ENCODE assay signal across 1 mouse cellular context in genomic region chr11:98734020-98734419, GRCm38 (mm10).
A peak's percentile ranks its signal among the peaks of the same experiment; 100 is the strongest.
TF ChIP-seq lines count a peak whose summit lies in the region.

No protein-coding gene starts in this region.

TF ChIP-seq in MEL, 35 proteins besides CTCF, POLR2A, EP300 and RAD21:
- TF ChIP-seq ZC3H11A (IDR thresholded peaks at IDR 0.05; ENCODE audit: low read depth, low read length): peak; percentile 89
- peak; percentile 24; the same call in 1 of the 2 replicates for TF ChIP-seq ZNF384 (IDR thresholded peaks at IDR 0.05; ENCODE audit: low read depth, low read length)
- TF ChIP-seq SMC3 (IDR thresholded peaks at IDR 0.05; ENCODE audit: low read depth, low read length): peak; percentile 92
- TF ChIP-seq JUND (IDR thresholded peaks at IDR 0.05; ENCODE audit: low read depth, low read length): no peak
- TF ChIP-seq BHLHE40 (IDR thresholded peaks at IDR 0.05; ENCODE audit: borderline replicate concordance, low read depth, low read length): no peak
- no peak for TF ChIP-seq MYB (IDR thresholded peaks at IDR 0.05; ENCODE audit: low read depth, low read length)
- TF ChIP-seq HCFC1 (IDR thresholded peaks at IDR 0.05; ENCODE audit: low read depth, low read length): 0 out of 2 replicates have a peak, but pooled peaks have one; percentile 22
- TF ChIP-seq SIN3A (IDR thresholded peaks at IDR 0.05; ENCODE audit: low read length): peak; percentile 52; the same call in 1 of the 2 replicates
